In genomic region chr6:108702648-108703047, GRCm38 (mm10) we compare ENCODE assay signal across 23 mouse cellular contexts. TPM values are rescaled to one million over a fixed set of nuclear protein-coding genes. Genes with fewer than 3 reads are reported as not detected.
DNase-seq lines count a peak whose midpoint lies in the region; ATAC-seq and TF ChIP-seq lines count a peak whose summit lies in the region.
"Had no signal": no experiment of that assay in that cellular context is flagged by ENCODE, and none has a peak within 500 bp of the region (broad histone marks: within the 10 kb centered on the region; RNA-seq: fewer than 3 reads in every experiment).

No protein-coding gene starts in this region.

- H3K27me3 ChIP-seq in embryonic facial prominence, embryonic 14.5 days (replicated peaks; ENCODE audit: control insufficient read depth, insufficient read depth, low read length), result no peaks in the 10 kb centered on the region
- H3K27me3 ChIP-seq in embryonic facial prominence, embryonic 10.5 days (replicated peaks; ENCODE audit: low read depth, poor library complexity, severe bottlenecking), result peaks cover 25% of the 10 kb centered on the region
- no peaks in the 10 kb centered on the region for H3K27me3 ChIP-seq in cerebellum, adult 2 months (ENCODE audit: control insufficient read depth, insufficient read depth, low read length)
- H3K27me3 ChIP-seq: embryonic facial prominence, embryonic 12.5 days; limb, embryonic 15.5 days; neural tube, embryonic 12.5 days had no signal

- H3K4me1 ChIP-seq in embryonic facial prominence, embryonic 14.5 days (ENCODE audit: control insufficient read depth, insufficient read depth, low read length), result peaks cover 6% of the 10 kb centered on the region
- H3K4me1 ChIP-seq in embryonic facial prominence, embryonic 10.5 days, result peaks cover 32% of the 10 kb centered on the region
- 0 out of 2 replicates have a peak, but pooled peaks cover 3% of the 10 kb centered on the region for H3K4me1 ChIP-seq in lung, adult 2 months (ENCODE audit: control insufficient read depth, insufficient read depth, low read length)
- peaks cover 10% of the 10 kb centered on the region for H3K4me1 ChIP-seq in cerebellum, adult 2 months (ENCODE audit: control insufficient read depth, insufficient read depth, low read length)

- no peak for TF ChIP-seq CTCF in lung, adult 2 months (IDR thresholded peaks at IDR 0.05; ENCODE audit: insufficient read depth, low read length)
- no peak for TF ChIP-seq CTCF in cerebellum, adult 2 months (IDR thresholded peaks at IDR 0.05; ENCODE audit: borderline replicate concordance, insufficient read depth, low read depth, low read length)

- no peaks in the 10 kb centered on the region for H3K9me3 ChIP-seq in embryonic facial prominence, embryonic 14.5 days (ENCODE audit: control insufficient read depth, low read length)
- no peaks in the 10 kb centered on the region for H3K9me3 ChIP-seq in embryonic facial prominence, embryonic 10.5 days
- H3K9me3 ChIP-seq: embryonic facial prominence, embryonic 12.5 days; limb, embryonic 15.5 days; midbrain, embryonic 10.5 days; neural tube, embryonic 12.5 days had no signal

- no peak overlapping the region for H3K4me2 ChIP-seq in embryonic facial prominence, embryonic 14.5 days (ENCODE audit: low read depth, low read length)
- H3K4me2 ChIP-seq: embryonic facial prominence, embryonic 12.5 days; limb, embryonic 15.5 days; neural tube, embryonic 12.5 days had no signal

- peak; percentile 41; the same call in 1 of the 2 replicates for ATAC-seq in embryonic facial prominence, embryonic 14.5 days (ENCODE audit: low read depth)
- peak; percentile 83 for ATAC-seq in monocyte, adult 5-6 weeks (replicated peaks; ENCODE audit: insufficient number of reproducible peaks, low FRiP score, low TSS enrichment, poor library complexity, severe bottlenecking)
- ATAC-seq: forebrain, embryonic 14.5 days; hindbrain, postnatal 0 days had no signal

- H3K4me3 ChIP-seq in embryonic facial prominence, embryonic 14.5 days (ENCODE audit: low read depth, low read length), result no peak overlapping the region
- H3K4me3 ChIP-seq in embryonic facial prominence, embryonic 10.5 days, result no peak overlapping the region
- no peak overlapping the region for H3K4me3 ChIP-seq in lung, adult 2 months (replicated peaks; ENCODE audit: extremely low read depth, low read depth, low read length)
- H3K4me3 ChIP-seq in cerebellum, adult 2 months (replicated peaks; ENCODE audit: insufficient read depth, low read depth, low read length), result no peak overlapping the region
- H3K4me3 ChIP-seq: embryonic facial prominence, embryonic 12.5 days; layer of hippocampus, adult 2 months; limb, embryonic 15.5 days; midbrain, embryonic 10.5 days; neural tube, embryonic 12.5 days had no signal

- DNase-seq in embryonic facial prominence, embryonic 14.5 days (ENCODE audit: low spot score), result peak; percentile 21
- DNase-seq in embryonic facial prominence, embryonic 10.5 days (ENCODE audit: low spot score), result no peak
- peak; percentile 85 for DNase-seq in R1 (ENCODE audit: low read depth, low spot score)
- DNase-seq in lung, adult 2 months, result no peak
- no peak for DNase-seq in cerebellum, adult 2 months
- DNase-seq in layer of hippocampus, postnatal 14 days (ENCODE audit: low spot score in 2 of 2), result no peak
- no peak for DNase-seq in gastrocnemius, adult 18-20 months (ENCODE audit: low spot score)
- DNase-seq: adrenal gland, postnatal 25 days; cerebellum, adult 11-12 months; cerebellum, postnatal 36 days; gastrocnemius, postnatal 25 days; kidney, adult 2 months; kidney, postnatal 10 days; lung, postnatal 14 days; thymus, postnatal 14 days had no signal

- H3K9ac ChIP-seq in embryonic facial prominence, embryonic 14.5 days (ENCODE audit: low read depth, low read length), result no peak overlapping the region
- H3K9ac ChIP-seq: embryonic facial prominence, embryonic 12.5 days; limb, embryonic 15.5 days; neural tube, embryonic 12.5 days had no signal

- 44% methylated on average over 3 of the region's 3 CpGs for WGBS in embryonic facial prominence, embryonic 14.5 days
- 52% methylated on average over 3 of the region's 3 CpGs for WGBS in embryonic facial prominence, embryonic 10.5 days
- WGBS in lung, adult 2 months, result 51% methylated on average over 3 of the region's 3 CpGs
- whole genome bisulfite sequencing in cerebellum, adult 2 months, result 73% methylated on average over 3 of the region's 3 CpGs

- H3K36me3 ChIP-seq in embryonic facial prominence, embryonic 14.5 days (ENCODE audit: control insufficient read depth, insufficient read depth, low read length), result no peaks in the 10 kb centered on the region
- no peaks in the 10 kb centered on the region for H3K36me3 ChIP-seq in embryonic facial prominence, embryonic 10.5 days (replicated peaks)
- H3K36me3 ChIP-seq: embryonic facial prominence, embryonic 12.5 days; limb, embryonic 15.5 days; midbrain, embryonic 10.5 days; neural tube, embryonic 12.5 days had no signal

- no peak for TF ChIP-seq POLR2A in lung, adult 2 months (IDR thresholded peaks at IDR 0.05; ENCODE audit: borderline replicate concordance, extremely low read depth, low read depth, low read length)
- no peak for TF ChIP-seq POLR2A in cerebellum, adult 2 months (IDR thresholded peaks at IDR 0.05; ENCODE audit: borderline replicate concordance, insufficient read depth, low read length)

- no peak overlapping the region for H3K27ac ChIP-seq in embryonic facial prominence, embryonic 14.5 days (replicated peaks; ENCODE audit: low read depth, low read length)
- H3K27ac ChIP-seq in embryonic facial prominence, embryonic 10.5 days (replicated peaks), result no peak overlapping the region
- H3K27ac ChIP-seq in cerebellum, adult 2 months (ENCODE audit: insufficient read depth, low read length), result no peak overlapping the region
- H3K27ac ChIP-seq: embryonic facial prominence, embryonic 12.5 days; hindbrain, postnatal 0 days; layer of hippocampus, adult 2 months; limb, embryonic 15.5 days; midbrain, embryonic 10.5 days; neural tube, embryonic 12.5 days had no signal

RNA-seq across cellular contexts. Expression of gene Bhlhe40, which starts 42.2 kb away (rescaled TPM):
- polyA plus RNA-seq in embryonic facial prominence, embryonic 14.5 days (2014; fragmentation: Nextera tagmentation; extraction: Ambion mirVana), result 17.1 and 20.8 TPM in 2 replicates
- polyA plus RNA-seq in embryonic facial prominence, embryonic 10.5 days (2016; fragmentation: Nextera tagmentation; extraction: Ambion mirVana), result 1.3 and 1.4 TPM in 2 replicates
- 293 to 388 TPM (median 305 TPM) in 3 replicates for total RNA-seq in monocyte, adult 5-6 weeks (2017)
- 14.6 and 14.9 TPM in 2 replicates for polyA plus RNA-seq in lung, adult 2 months (2012; rRNA removed)
- polyA plus RNA-seq in cerebellum, adult 2 months (2012; rRNA removed), result 44.3 and 49.0 TPM in 2 replicates
- 10 to 100 TPM; 47.6 to 58.7 TPM for total RNA-seq in layer of hippocampus, postnatal 14 days (2021)
- 10 to 100 TPM; 70.0 to 98.6 TPM for total RNA-seq in gastrocnemius, adult 18-20 months (2021)

Comparison
In these comparisons a context has a peak if more than half of its experiments do, and no peak if none do; other contexts are left out.
1. DNase-seq: peak in embryonic facial prominence, embryonic 14.5 days (single experiment) and R1 (single experiment); none in embryonic facial prominence, embryonic 10.5 days (single experiment), lung, adult 2 months (single experiment), cerebellum, adult 2 months (0 of 2), layer of hippocampus, postnatal 14 days (0 of 2) and gastrocnemius, adult 18-20 months (single experiment).